9 mouse cellular contexts compared by ENCODE assay signal in the genomic region with DNA sequence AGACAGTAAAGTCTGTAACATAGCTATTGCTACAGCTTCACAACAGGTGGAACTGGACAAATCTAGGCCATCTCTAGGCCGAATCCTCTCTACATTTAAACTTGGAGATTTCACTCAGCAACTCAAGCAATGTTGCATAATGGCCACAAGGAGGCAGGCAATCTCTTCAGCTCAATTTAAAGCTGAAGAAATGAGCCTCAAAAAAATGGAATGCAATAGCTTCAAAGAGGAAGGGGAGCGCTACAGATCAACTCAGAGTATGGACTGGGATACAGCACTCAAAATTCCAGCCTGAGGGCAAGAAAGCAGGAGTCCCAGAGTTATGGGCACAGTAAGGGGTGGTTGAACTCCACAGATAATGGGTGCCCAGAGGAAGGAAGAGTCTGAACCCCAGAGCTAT. TPM values are rescaled to one million over a fixed set of nuclear protein-coding genes. Genes with fewer than 3 reads are reported as not detected.
DNase-seq lines count a peak whose midpoint lies in the region; ATAC-seq and TF ChIP-seq lines count a peak whose summit lies in the region.
"Had no signal": no experiment of that assay in that cellular context is flagged by ENCODE, and none has a peak within 500 bp of the region (broad histone marks: within the 10 kb centered on the region; RNA-seq: fewer than 3 reads in every experiment).

No protein-coding gene starts in this region.

- TF ChIP-seq EP300 in MEL (IDR thresholded peaks at IDR 0.05; ENCODE audit: low read depth in 1 of 2, low read length in 2 of 2) = no peak

- WGBS in midbrain, embryonic 15.5 days = 29% methylated on average over 2 of the region's 2 CpGs

- no peaks in the 10 kb centered on the region for H3K9me3 ChIP-seq in MEL (replicated peaks; ENCODE audit: insufficient read depth, low read length)
- no peaks in the 10 kb centered on the region for H3K9me3 ChIP-seq in midbrain, embryonic 15.5 days

- peaks cover 0 to 2% of the 10 kb centered on the region in 2 experiments; a peak in 1 of 4 replicates for H3K4me1 ChIP-seq in MEL (ENCODE audit: control insufficient read depth in 1 of 2, insufficient read depth in 2 of 2, low read length in 2 of 2)
- H3K4me1 ChIP-seq in midbrain, embryonic 15.5 days = no peaks in the 10 kb centered on the region

- no peak for DNase-seq in layer of hippocampus, adult 2 months (ENCODE audit: low spot score in 2 of 2)
- no peak for DNase-seq in layer of hippocampus, adult 8-10 months (ENCODE audit: low spot score in 2 of 2)
- DNase-seq in MEL (ENCODE audit: low read depth, low spot score) = peak; percentile 65
- peak; percentile 74 for DNase-seq in embryo, embryonic 11 days
- DNase-seq in thymus, postnatal 25 days = no peak
- no peak for DNase-seq in kidney, adult 11 months
- DNase-seq in layer of hippocampus, adult 9-11 months = no peak

- no peaks in the 10 kb centered on the region for H3K27me3 ChIP-seq in MEL (ENCODE audit: control insufficient read depth in 1 of 2, insufficient read depth in 2 of 2, low read length in 2 of 2)
- H3K27me3 ChIP-seq in midbrain, embryonic 15.5 days (replicated peaks) = no peaks in the 10 kb centered on the region

- TF ChIP-seq RAD21 in MEL (IDR thresholded peaks at IDR 0.05; ENCODE audit: low read depth, low read length) = peak; percentile 84

- no peaks in the 10 kb centered on the region for H3K79me2 ChIP-seq in MEL (ENCODE audit: control insufficient read depth, insufficient read depth, low read length, poor library complexity)

- 0 out of 4 replicates have a peak, but pooled peaks cover 0 to 2% of the 10 kb centered on the region in 2 experiments for H3K36me3 ChIP-seq in MEL (ENCODE audit: control insufficient read depth in 1 of 2, insufficient read depth in 2 of 2, low read length in 2 of 2)
- no peaks in the 10 kb centered on the region for H3K36me3 ChIP-seq in midbrain, embryonic 15.5 days (replicated peaks)

- peak; percentile 52; the same call in 1 of the 2 replicates for ATAC-seq in midbrain, embryonic 15.5 days (replicated peaks)

- peak; percentile 91 for TF ChIP-seq CTCF in layer of hippocampus, adult 2 months (conservative IDR thresholded peaks at IDR 0.05)
- TF ChIP-seq CTCF in MEL (IDR thresholded peaks at IDR 0.05 in 2 of 3, conservative IDR thresholded peaks at IDR 0.05 in 1 of 3; ENCODE audit: control insufficient read depth in 1 of 3, insufficient read depth in 1 of 3, low read depth in 2 of 3, low read length in 3 of 3, poor library complexity in 1 of 3, severe bottlenecking in 1 of 3) = peak; percentile 44 to 89 (median 86)

- H3K27ac ChIP-seq in layer of hippocampus, adult 2 months = peak overlapping the region; percentile 54; the same call in 1 of the 2 replicates
- H3K27ac ChIP-seq in MEL (ENCODE audit: control insufficient read depth, low read depth, low read length) = no peak overlapping the region
- H3K27ac ChIP-seq in midbrain, embryonic 15.5 days = no peak overlapping the region

- no peak overlapping the region for H3K4me3 ChIP-seq in layer of hippocampus, adult 2 months
- no peak overlapping the region for H3K4me3 ChIP-seq in MEL (ENCODE audit: control insufficient read depth in 1 of 2, insufficient read depth in 1 of 2, low read depth in 2 of 2, low read length in 2 of 2)
- H3K4me3 ChIP-seq in midbrain, embryonic 15.5 days = no peak overlapping the region

- no peak overlapping the region for H3K9ac ChIP-seq in MEL (ENCODE audit: control insufficient read depth, low read depth, low read length, poor library complexity, severe bottlenecking)
- H3K9ac ChIP-seq in midbrain, embryonic 15.5 days = no peak overlapping the region

- H3K4me2 ChIP-seq in midbrain, embryonic 15.5 days = no peak overlapping the region

- no peak for TF ChIP-seq POLR2A in MEL (IDR thresholded peaks at IDR 0.05; ENCODE audit: control insufficient read depth in 1 of 2, insufficient read depth in 1 of 2, low read depth in 1 of 2, low read length in 2 of 2, poor library complexity in 1 of 2)

TF ChIP-seq in MEL, 35 proteins besides CTCF, POLR2A, EP300 and RAD21:
- TF ChIP-seq SIN3A (IDR thresholded peaks at IDR 0.05; ENCODE audit: low read length) (0 out of 2 replicates have a peak, but pooled peaks have one; percentile 43), USF2 (IDR thresholded peaks at IDR 0.05; ENCODE audit: borderline replicate concordance in 1 of 2, insufficient read depth in 1 of 2, low read depth in 1 of 2, low read length in 2 of 2) (no peak), BHLHE40 (IDR thresholded peaks at IDR 0.05; ENCODE audit: borderline replicate concordance, low read depth, low read length) (0 out of 2 replicates have a peak, but pooled peaks have one; percentile 16), ZNF384 (IDR thresholded peaks at IDR 0.05; ENCODE audit: low read depth, low read length) (peak; percentile 74), SMC3 (IDR thresholded peaks at IDR 0.05; ENCODE audit: low read depth, low read length) (peak; percentile 79), MAX (IDR thresholded peaks at IDR 0.05; ENCODE audit: low read length) (no peak), ZC3H11A (IDR thresholded peaks at IDR 0.05; ENCODE audit: low read depth, low read length) (peak; percentile 74)
TF ChIP-seq in MEL: peak in this region for 5.

RNA-seq across cellular contexts. Expression of a gene that starts 11.3 kb away (rescaled TPM):
- total RNA-seq in layer of hippocampus, adult 2 months (2021) = 10 to 100 TPM; 69.2 to 77.9 TPM
- 10 to 100 TPM; 69.7 to 76.0 (median 72.0) TPM for total RNA-seq in layer of hippocampus, adult 8-10 months (2022)
- total RNA-seq in MEL (2012; rRNA removed) = 29.1 and 35.3 TPM in 2 replicates
- 10 to 100 TPM in 1 of 2 experiments, not detected in 1; 33.6 TPM for polyA plus RNA-seq in MEL (2012; ENCODE audit: insufficient read depth in 1 of 2, insufficient read length in 2 of 2, low read depth in 1 of 2, low replicate concordance in 2 of 2, missing spikeins in 1 of 2)
- polyA plus RNA-seq in midbrain, embryonic 15.5 days (2015; fragmentation: Nextera tagmentation; extraction: Ambion mirVana) = 70.5 and 72.4 TPM in 2 replicates

RNA-seq across cellular contexts. Expression of a gene that starts 11.5 kb away (rescaled TPM):
- total RNA-seq in layer of hippocampus, adult 2 months (2021) = under 1 TPM; 0.64 to 0.91 TPM
- total RNA-seq in layer of hippocampus, adult 8-10 months (2022) = 1 to 10 TPM in 1 of 4 experiments, under 1 TPM in 3; 0.41 to 1.1 (median 0.72) TPM
- total RNA-seq in MEL (2012; rRNA removed) = 25.0 and 29.4 TPM in 2 replicates
- polyA plus RNA-seq in MEL (2012; ENCODE audit: insufficient read depth in 1 of 2, insufficient read length in 2 of 2, low read depth in 1 of 2, low replicate concordance in 2 of 2, missing spikeins in 1 of 2) = 10 to 100 TPM in 1 of 2 experiments, not detected in 1; 44.0 TPM
- 7.9 and 9.3 TPM in 2 replicates for polyA plus RNA-seq in midbrain, embryonic 15.5 days (2015; fragmentation: Nextera tagmentation; extraction: Ambion mirVana)

RNA-seq across cellular contexts. Expression of a gene that starts 16.1 kb away (rescaled TPM):
- 10 to 100 TPM; 23.4 to 25.8 TPM for total RNA-seq in layer of hippocampus, adult 2 months (2021)
- 10 to 100 TPM; 21.9 to 23.7 (median 23.3) TPM for total RNA-seq in layer of hippocampus, adult 8-10 months (2022)
- total RNA-seq in MEL (2012; rRNA removed) = 0.85 and 1.2 TPM in 2 replicates
- polyA plus RNA-seq in MEL (2012; ENCODE audit: insufficient read depth in 1 of 2, insufficient read length in 2 of 2, low read depth in 1 of 2, low replicate concordance in 2 of 2, missing spikeins in 1 of 2) = 1 to 10 TPM in 1 of 2 experiments, not detected in 1; 1.2 TPM
- 2.2 and 2.6 TPM in 2 replicates for polyA plus RNA-seq in midbrain, embryonic 15.5 days (2015; fragmentation: Nextera tagmentation; extraction: Ambion mirVana)

RNA-seq across cellular contexts. Expression of a gene that starts 32.4 kb away (rescaled TPM):
- total RNA-seq in layer of hippocampus, adult 2 months (2021) = under 1 TPM in 1 of 2 experiments, not detected in 1; 0.33 TPM
- not detected for total RNA-seq in layer of hippocampus, adult 8-10 months (2022)
- 0.08 TPM in 1 of 2 replicates, not detected in the other for total RNA-seq in MEL (2012; rRNA removed)
- polyA plus RNA-seq in MEL (2012; ENCODE audit: insufficient read depth in 1 of 2, insufficient read length in 2 of 2, low read depth in 1 of 2, low replicate concordance in 2 of 2, missing spikeins in 1 of 2) = under 1 TPM in 1 of 2 experiments, not detected in 1; 0.03 TPM
- 0.22 and 0.26 TPM in 2 replicates for polyA plus RNA-seq in midbrain, embryonic 15.5 days (2015; fragmentation: Nextera tagmentation; extraction: Ambion mirVana)

RNA-seq across cellular contexts. Expression of a gene that starts 38.2 kb away (rescaled TPM):
- not detected for total RNA-seq in layer of hippocampus, adult 2 months (2021)
- not detected for total RNA-seq in layer of hippocampus, adult 8-10 months (2022)
- total RNA-seq in MEL (2012; rRNA removed) = not detected in 2 replicates
- polyA plus RNA-seq in MEL (2012; ENCODE audit: insufficient read depth in 1 of 2, insufficient read length in 2 of 2, low read depth in 1 of 2, low replicate concordance in 2 of 2, missing spikeins in 1 of 2) = not detected
- polyA plus RNA-seq in midbrain, embryonic 15.5 days (2015; fragmentation: Nextera tagmentation; extraction: Ambion mirVana) = not detected in 2 replicates
- polyA plus RNA-seq: neural tube, embryonic 14.5 days had no signal

Comparison
In these comparisons a context has a peak if more than half of its experiments do, and no peak if none do; other contexts are left out.
1. DNase-seq: peak in MEL (single experiment) and embryo, embryonic 11 days (single experiment); none in layer of hippocampus, adult 2 months (0 of 2), layer of hippocampus, adult 8-10 months (0 of 2), thymus, postnatal 25 days (single experiment), kidney, adult 11 months (single experiment) and layer of hippocampus, adult 9-11 months (single experiment).
2. RNA of a gene that starts 11.5 kb away (total RNA-seq): 25.0 to 29.4 TPM in MEL; 0.64 to 0.91 TPM in layer of hippocampus, adult 2 months and 0.41 to 1.1 TPM in layer of hippocampus, adult 8-10 months; every median in the first group is over 10 times any median in the second.
3. RNA of a gene that starts 16.1 kb away (total RNA-seq): 23.4 to 25.8 TPM in layer of hippocampus, adult 2 months and 21.9 to 23.7 TPM in layer of hippocampus, adult 8-10 months; 0.85 to 1.2 TPM in MEL; every median in the first group is over 10 times any median in the second.